Mouse (Mus musculus): ENCODE measurements around the gene Atp10a. TPM values are rescaled to one million over a fixed set of nuclear protein-coding genes. Genes with fewer than 3 reads are reported as not detected.

Gene Atp10a
- polyA plus RNA-seq, 1 experiment, result 1.5 TPM

DNA sequence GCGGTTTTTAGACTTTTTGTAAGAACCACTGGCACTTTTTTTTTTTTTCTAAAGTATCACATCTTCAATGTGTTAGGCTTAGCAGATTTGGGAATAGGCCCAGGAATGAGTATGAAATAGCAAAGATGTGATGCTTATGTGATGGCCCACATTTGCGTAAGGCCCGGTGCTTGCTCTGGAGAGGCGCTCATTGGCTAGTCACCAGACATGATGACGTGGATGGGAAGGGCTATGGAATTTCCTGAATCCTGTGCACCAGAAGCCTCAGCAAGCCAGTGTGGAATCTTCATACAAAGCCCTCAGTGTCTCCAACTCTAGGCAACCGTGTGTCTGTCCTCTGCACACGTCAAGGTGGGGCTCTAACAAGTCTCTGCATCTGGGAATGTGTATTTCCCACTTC lies 5.1 kb downstream of the Atp10a start:
- no peak overlapping the region for H3K27ac ChIP-seq (ENCODE audit: insufficient read depth, low read depth, low read length)
- H3K4me3 ChIP-seq (ENCODE audit: insufficient read depth, low read depth, low read length), result no peak overlapping the region
- no peak for DNase-seq
- no peaks in the 10 kb centered on the region for H3K27me3 ChIP-seq (replicated peaks; ENCODE audit: control insufficient read depth, insufficient read depth, low read length)
- WGBS, result 88% methylated on average over 7 of the region's 7 CpGs
- TF ChIP-seq POLR2A (IDR thresholded peaks at IDR 0.05; ENCODE audit: low read depth, low read length), result no peak
- TF ChIP-seq CTCF (conservative IDR thresholded peaks at IDR 0.05; ENCODE audit: insufficient read depth, insufficient read length, low read depth, low read length), result no peak
- H3K36me3 ChIP-seq (ENCODE audit: control insufficient read depth, insufficient read depth, low read length), result no peaks in the 10 kb centered on the region
- H3K4me1 ChIP-seq (ENCODE audit: control insufficient read depth, insufficient read depth, low read length), result no peaks in the 10 kb centered on the region

DNA sequence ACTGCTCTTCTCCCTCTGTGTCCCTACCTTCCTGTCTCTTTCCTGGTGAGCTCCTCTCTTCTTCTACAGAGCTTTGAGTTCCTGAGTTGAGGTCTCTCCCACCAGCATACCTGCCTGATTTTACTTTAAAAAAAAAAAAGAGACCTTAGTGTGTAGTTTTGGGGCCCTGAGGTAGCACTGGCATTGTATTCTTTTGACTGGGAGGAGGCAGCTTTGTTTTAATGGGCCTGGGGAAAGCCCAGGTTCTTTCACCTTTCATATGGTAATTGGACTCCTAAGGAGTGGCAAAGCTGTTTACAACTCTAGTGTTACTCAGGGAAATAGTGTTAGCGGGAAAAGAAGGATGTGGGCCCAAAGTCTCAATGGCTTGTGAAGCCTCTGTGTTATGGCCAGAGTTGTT lies 12.7 kb downstream of the Atp10a start:
- no peak overlapping the region for H3K27ac ChIP-seq (ENCODE audit: insufficient read depth, low read depth, low read length)
- WGBS, result 73% methylated on average over 1 of the region's 1 CpGs
- DNase-seq, result no peak
- H3K4me3 ChIP-seq (ENCODE audit: insufficient read depth, low read depth, low read length), result no peak overlapping the region
- no peaks in the 10 kb centered on the region for H3K4me1 ChIP-seq (ENCODE audit: control insufficient read depth, insufficient read depth, low read length)
- TF ChIP-seq POLR2A (IDR thresholded peaks at IDR 0.05; ENCODE audit: low read depth, low read length), result no peak
- no peak for TF ChIP-seq CTCF (conservative IDR thresholded peaks at IDR 0.05; ENCODE audit: insufficient read depth, insufficient read length, low read depth, low read length)
- H3K27me3 ChIP-seq (replicated peaks; ENCODE audit: control insufficient read depth, insufficient read depth, low read length), result no peaks in the 10 kb centered on the region
- H3K36me3 ChIP-seq (ENCODE audit: control insufficient read depth, insufficient read depth, low read length), result no peaks in the 10 kb centered on the region; the same call in 1 of the 2 replicates

DNA sequence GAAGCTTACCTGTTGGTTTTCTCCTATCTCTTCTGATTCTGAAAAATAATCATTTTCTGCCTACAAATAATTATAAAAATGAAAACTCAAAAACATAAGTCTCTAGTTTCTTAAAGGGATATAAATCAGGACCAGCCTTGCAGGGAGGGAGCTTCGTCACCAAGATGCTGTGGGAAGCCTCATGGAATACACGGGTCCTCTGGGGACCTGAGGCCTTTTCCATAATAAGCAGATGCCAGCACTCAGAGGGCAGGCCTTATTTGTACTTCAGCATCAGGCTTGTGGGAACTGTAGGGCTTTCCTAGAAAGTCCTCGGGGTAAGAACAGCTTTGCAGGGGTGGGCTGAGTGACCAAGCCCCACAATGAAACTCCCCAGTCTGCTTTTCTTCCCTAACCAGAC lies 20.1 kb downstream of the Atp10a start:
- Histone ChIP-seq H3K36me3 (ENCODE audit: control insufficient read depth, insufficient read depth, low read length) (no peaks in the 10 kb centered on the region; the same call in 1 of the 2 replicates), H3K27me3 (replicated peaks; ENCODE audit: control insufficient read depth, insufficient read depth, low read length) (no peaks in the 10 kb centered on the region)
- 62% methylated on average over 3 of the region's 3 CpGs for WGBS

DNA sequence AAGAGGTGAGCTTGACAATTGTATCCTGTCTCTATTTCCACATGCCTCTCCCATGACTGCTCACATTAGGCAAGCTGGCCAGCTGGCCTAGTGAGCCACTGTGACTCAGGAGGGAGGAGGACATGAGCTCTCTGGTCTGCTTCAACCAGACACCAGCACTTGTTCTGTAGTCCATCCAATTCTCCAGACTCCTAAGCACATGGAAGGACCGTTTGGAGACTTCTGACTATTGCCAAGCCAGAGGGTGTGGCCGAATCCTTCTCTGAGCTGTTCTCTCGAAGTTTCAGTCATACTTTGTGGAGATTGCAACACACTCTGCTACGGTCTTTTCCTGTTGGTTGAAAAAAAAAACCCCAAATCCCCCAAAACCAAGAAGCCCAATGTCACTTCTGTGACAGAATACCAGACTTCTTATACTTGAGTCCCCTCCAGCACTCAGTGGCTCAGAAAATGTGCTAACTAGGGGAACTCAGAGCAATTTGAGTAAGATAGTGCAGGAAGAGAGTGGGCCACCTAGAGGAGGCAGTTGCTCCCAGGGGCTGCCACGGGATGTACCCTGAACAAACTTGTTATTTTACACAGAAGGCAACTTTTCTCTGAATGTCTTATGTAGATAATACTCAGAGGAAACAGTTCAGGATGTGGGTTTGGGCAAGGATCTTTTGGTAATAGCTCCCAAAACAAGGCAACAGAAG lies 21.3 kb downstream of the Atp10a start:
- no peak for DNase-seq
- 45% methylated on average over 5 of the region's 5 CpGs for WGBS

More for the DNA sequence above, 20.1 kb downstream of the Atp10a start:
- no peak for DNase-seq
- Histone ChIP-seq H3K4me3 (ENCODE audit: insufficient read depth, low read depth, low read length) (no peak overlapping the region), H3K4me1 (ENCODE audit: control insufficient read depth, insufficient read depth, low read length) (no peaks in the 10 kb centered on the region), H3K27ac (ENCODE audit: insufficient read depth, low read depth, low read length) (no peak overlapping the region)
- TF ChIP-seq POLR2A (IDR thresholded peaks at IDR 0.05; ENCODE audit: low read depth, low read length) (no peak), CTCF (conservative IDR thresholded peaks at IDR 0.05; ENCODE audit: insufficient read depth, insufficient read length, low read depth, low read length) (no peak)

DNA sequence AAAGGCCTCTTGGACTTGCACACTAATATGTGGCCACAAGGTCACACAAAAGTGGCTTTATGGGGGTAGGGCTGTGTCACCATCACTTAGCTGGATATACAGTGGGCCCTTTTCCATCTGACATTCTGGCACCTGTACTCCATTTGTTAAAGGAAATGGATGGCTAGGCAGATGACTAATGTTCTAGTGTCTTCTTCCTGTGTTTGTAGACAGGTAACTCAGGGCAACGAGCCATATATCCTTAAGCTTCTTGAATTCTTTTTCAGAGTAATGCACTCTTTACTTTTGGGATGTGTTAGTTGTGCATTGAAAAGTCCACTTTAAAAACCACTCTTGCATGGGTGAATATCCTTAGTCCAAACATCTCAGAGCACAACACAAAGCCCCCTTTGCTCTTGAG lies 30.0 kb downstream of the Atp10a start:
- Histone ChIP-seq H3K36me3 (ENCODE audit: control insufficient read depth, insufficient read depth, low read length) (no peaks in the 10 kb centered on the region), H3K4me3 (ENCODE audit: insufficient read depth, low read depth, low read length) (no peak overlapping the region), H3K4me1 (ENCODE audit: control insufficient read depth, insufficient read depth, low read length) (no peaks in the 10 kb centered on the region), H3K27ac (ENCODE audit: insufficient read depth, low read depth, low read length) (no peak overlapping the region), H3K27me3 (replicated peaks; ENCODE audit: control insufficient read depth, insufficient read depth, low read length) (no peaks in the 10 kb centered on the region)
- TF ChIP-seq POLR2A (IDR thresholded peaks at IDR 0.05; ENCODE audit: low read depth, low read length), result no peak
- 52% methylated on average over 1 of the region's 1 CpGs for WGBS
- DNase-seq, result no peak

More for the DNA sequence above, 21.3 kb downstream of the Atp10a start:
- Histone ChIP-seq H3K27ac (ENCODE audit: insufficient read depth, low read depth, low read length) (no peak overlapping the region), H3K27me3 (replicated peaks; ENCODE audit: control insufficient read depth, insufficient read depth, low read length) (no peaks in the 10 kb centered on the region), H3K4me3 (ENCODE audit: insufficient read depth, low read depth, low read length) (no peak overlapping the region), H3K36me3 (ENCODE audit: control insufficient read depth, insufficient read depth, low read length) (no peaks in the 10 kb centered on the region), H3K4me1 (ENCODE audit: control insufficient read depth, insufficient read depth, low read length) (no peaks in the 10 kb centered on the region)
- no peak for TF ChIP-seq POLR2A (IDR thresholded peaks at IDR 0.05; ENCODE audit: low read depth, low read length)
- TF ChIP-seq CTCF (conservative IDR thresholded peaks at IDR 0.05; ENCODE audit: insufficient read depth, insufficient read length, low read depth, low read length), result no peak

DNA sequence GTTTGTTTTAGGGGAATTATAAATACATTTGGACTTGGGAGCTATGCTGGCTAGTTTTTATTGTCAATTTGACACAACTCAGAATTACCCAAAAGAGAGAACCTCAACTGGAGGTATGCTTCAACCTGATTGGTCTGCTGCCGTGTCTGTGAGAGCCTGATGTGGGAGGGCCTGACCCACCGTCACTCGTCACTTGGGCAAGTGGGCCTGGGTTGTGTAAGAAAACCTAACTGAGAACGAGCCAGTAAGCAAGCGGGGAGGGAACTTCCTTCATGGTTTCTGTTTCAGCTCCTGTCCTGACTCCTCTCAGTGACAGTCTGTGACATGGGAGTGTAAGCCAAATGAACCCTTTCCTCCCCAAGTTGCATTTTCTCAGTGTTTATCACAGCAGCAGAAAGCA lies 30.6 kb downstream of the Atp10a start:
- no peak for TF ChIP-seq POLR2A (IDR thresholded peaks at IDR 0.05; ENCODE audit: low read depth, low read length)
- TF ChIP-seq CTCF (conservative IDR thresholded peaks at IDR 0.05; ENCODE audit: insufficient read depth, insufficient read length, low read depth, low read length), result no peak
- no peaks in the 10 kb centered on the region for H3K4me1 ChIP-seq (ENCODE audit: control insufficient read depth, insufficient read depth, low read length)
- 60% methylated on average over 5 of the region's 5 CpGs for WGBS
- no peak overlapping the region for H3K27ac ChIP-seq (ENCODE audit: insufficient read depth, low read depth, low read length)
- H3K27me3 ChIP-seq (replicated peaks; ENCODE audit: control insufficient read depth, insufficient read depth, low read length), result no peaks in the 10 kb centered on the region; the same call in 1 of the 2 replicates
- DNase-seq, result no peak
- H3K4me3 ChIP-seq (ENCODE audit: insufficient read depth, low read depth, low read length), result no peak overlapping the region
- no peaks in the 10 kb centered on the region for H3K36me3 ChIP-seq (ENCODE audit: control insufficient read depth, insufficient read depth, low read length)

DNA sequence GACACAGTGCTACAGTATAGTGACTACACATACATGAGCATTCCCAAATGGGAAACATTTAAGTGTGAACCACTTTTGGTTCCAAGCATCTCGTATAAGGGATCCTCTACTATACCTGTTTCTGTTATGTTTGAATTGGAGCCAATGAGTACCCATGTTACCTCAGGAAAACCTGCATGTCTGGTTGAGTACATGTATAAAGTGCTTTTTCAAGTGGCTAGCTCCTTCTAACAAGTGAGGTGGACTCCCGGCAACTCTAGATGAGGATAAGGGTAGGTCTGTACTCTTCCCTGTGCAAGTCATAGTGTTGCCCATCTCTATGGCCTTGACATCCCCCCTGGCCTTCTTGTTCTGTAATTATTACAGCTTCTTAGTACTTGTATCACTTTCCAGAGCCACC lies 31.0 kb downstream of the Atp10a start:
- Histone ChIP-seq H3K36me3 (ENCODE audit: control insufficient read depth, insufficient read depth, low read length) (no peaks in the 10 kb centered on the region), H3K27ac (ENCODE audit: insufficient read depth, low read depth, low read length) (no peak overlapping the region), H3K27me3 (replicated peaks; ENCODE audit: control insufficient read depth, insufficient read depth, low read length) (no peaks in the 10 kb centered on the region; the same call in 1 of the 2 replicates), H3K4me1 (ENCODE audit: control insufficient read depth, insufficient read depth, low read length) (no peaks in the 10 kb centered on the region), H3K4me3 (ENCODE audit: insufficient read depth, low read depth, low read length) (no peak overlapping the region)
- 88% methylated on average over 2 of the region's 2 CpGs for WGBS
- TF ChIP-seq CTCF (conservative IDR thresholded peaks at IDR 0.05; ENCODE audit: insufficient read depth, insufficient read length, low read depth, low read length) (no peak), POLR2A (IDR thresholded peaks at IDR 0.05; ENCODE audit: low read depth, low read length) (no peak)
- DNase-seq, result no peak
